Mouse (Mus musculus): ENCODE results near the gene Acvr1.

Acvr1 gene

GRCm38 (mm10) chr2:58567066-58567810, at the start of gene Acvr1, which contains the start of gene Upp2:
Acvr1 (minus strand) TSS chr2:58567157.
Upp2 (plus strand) TSS chr2:58567298.
- peak; percentile 94 for DNase-seq

GRCm38 (mm10) chr2:58615766-58616165, 48.8 kb upstream of the Acvr1 start:
- DNase-seq = peak; percentile 83

- no peak for DNase-seq
Observed at GRCm38 (mm10) chr2:58614851-58615250, 47.9 kb upstream of the Acvr1 start.

GRCm38 (mm10) chr2:58613720-58614119, 46.8 kb upstream of the Acvr1 start:
- DNase-seq = peak; percentile 89

GRCm38 (mm10) chr2:58604791-58605190, 37.8 kb upstream of the Acvr1 start:
- no peak for DNase-seq

GRCm38 (mm10) chr2:58603379-58603778, 36.4 kb upstream of the Acvr1 start:
- DNase-seq = no peak

- DNase-seq = no peak
Observed at GRCm38 (mm10) chr2:58601382-58601781, 34.4 kb upstream of the Acvr1 start.

GRCm38 (mm10) chr2:58599639-58600038, 32.7 kb upstream of the Acvr1 start:
- no peak for DNase-seq

- DNase-seq = no peak
Observed at GRCm38 (mm10) chr2:58597556-58597955, 30.6 kb upstream of the Acvr1 start.

- peak; percentile 58 for DNase-seq
Observed at GRCm38 (mm10) chr2:58596774-58597342, 29.9 kb upstream of the Acvr1 start.

GRCm38 (mm10) chr2:58595350-58595749, 28.4 kb upstream of the Acvr1 start:
- no peak for DNase-seq

- no peak for DNase-seq
Observed at GRCm38 (mm10) chr2:58590055-58590454, 23.1 kb upstream of the Acvr1 start.

- DNase-seq = peak; percentile 77
Observed at GRCm38 (mm10) chr2:58589637-58590036, 22.7 kb upstream of the Acvr1 start.

GRCm38 (mm10) chr2:58586311-58586710, 19.4 kb upstream of the Acvr1 start:
- peak; percentile 91 for DNase-seq

GRCm38 (mm10) chr2:58574167-58574566, 7.2 kb upstream of the Acvr1 start:
- no peak for DNase-seq

- no peak for DNase-seq
Observed at GRCm38 (mm10) chr2:58568841-58569645, 2.1 kb upstream of the Acvr1 start.

GRCm38 (mm10) chr2:58567866-58568719, 1.1 kb upstream of the Acvr1 start:
- DNase-seq = no peak

GRCm38 (mm10) chr2:58566410-58567065, 419 bp downstream of the Acvr1 start:
- peak; percentile 42 for DNase-seq

- no peak for DNase-seq
Observed at GRCm38 (mm10) chr2:58566049-58566409, 928 bp downstream of the Acvr1 start.

- DNase-seq = peak; percentile 29
Observed at GRCm38 (mm10) chr2:58565267-58565666, 1.7 kb downstream of the Acvr1 start.

GRCm38 (mm10) chr2:58562137-58562536, 4.8 kb downstream of the Acvr1 start:
- DNase-seq = no peak

Data from layer of hippocampus, adult 9-11 months (tissue).